Mouse (Mus musculus): Measurements from ENCODE around the gene Clk1.

DNA sequence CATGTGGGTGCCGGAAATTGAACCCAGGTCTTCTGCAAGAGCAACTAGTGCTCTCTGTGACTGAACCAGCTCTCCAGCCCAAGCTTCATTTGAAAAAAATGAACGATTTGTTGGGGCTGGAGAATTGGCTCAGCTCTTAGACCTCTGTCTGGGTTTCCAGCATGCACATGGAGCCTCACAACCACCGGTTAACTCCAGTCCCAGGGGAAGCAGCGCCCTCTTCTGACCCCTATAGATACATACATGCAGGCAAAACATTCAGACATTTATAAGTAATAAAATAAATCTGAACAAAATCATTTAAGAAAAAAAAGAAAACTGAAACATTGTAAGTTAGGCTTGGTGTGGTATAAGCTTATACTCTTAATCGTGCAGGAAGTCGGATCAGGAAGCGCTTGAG lies 24.5 kb upstream of the Clk1 start:
- TF ChIP-seq CTCF (IDR thresholded peaks at IDR 0.05; ENCODE audit: borderline replicate concordance, extremely low read depth, insufficient read depth, insufficient read length), result no peak
- no peak for TF ChIP-seq POLR2A (IDR thresholded peaks at IDR 0.05; ENCODE audit: borderline replicate concordance, extremely low read depth, insufficient read depth, insufficient read length, poor library complexity, severe bottlenecking)

All from brain, embryonic 14.5 days (tissue).